Mouse (Mus musculus): ENCODE measurements around the gene Ehf.

GRCm38 (mm10) chr2:103306686-103307085 lies 3.6 kb upstream of the Ehf start:
- TF ChIP-seq POLR2A (IDR thresholded peaks at IDR 0.05; ENCODE audit: low read depth, low read length) (no peak), CTCF (IDR thresholded peaks at IDR 0.05; ENCODE audit: borderline replicate concordance, insufficient read depth, low read length) (no peak)
